Mouse (Mus musculus) ES-E14 (cell line): ENCODE results near the gene Sgk2.

ENCODE experiments used
- CHD2 ChIP-seq: IDR thresholded peaks from 2 replicates; pipeline ENCODE4 v1.6.1; 2014; ENCODE audit warnings: mild to moderate bottlenecking, low read depth, low read length, inconsistent platforms
- HCFC1 ChIP-seq: IDR thresholded peaks from 2 replicates; pipeline ENCODE4 v1.6.1; 2012; ENCODE audit warnings: low read length, inconsistent platforms, borderline replicate concordance; ENCODE audit not compliant: insufficient read depth
- MAFK ChIP-seq: IDR thresholded peaks from 2 replicates; pipeline ENCODE4 v1.6.1; 2014; ENCODE audit warnings: mild to moderate bottlenecking, low read depth, low read length, inconsistent platforms; ENCODE audit not compliant: insufficient read depth
- ZC3H11A ChIP-seq: IDR thresholded peaks from 2 replicates; pipeline ENCODE4 v1.6.1; 2012; ENCODE audit warnings: low read depth, mild to moderate bottlenecking, inconsistent platforms, low read length, borderline replicate concordance
- ZNF384 ChIP-seq: IDR thresholded peaks from 2 replicates; pipeline ENCODE4 v1.6.1; 2012; ENCODE audit warnings: low read depth, low read length, inconsistent platforms

- TF ChIP-seq CHD2 (no peak), MAFK (no peak), HCFC1 (no peak), ZNF384 (no peak), ZC3H11A (no peak)
Observed at GRCm38 (mm10) chr2:162970896-162971295, 16.2 kb upstream of the Sgk2 start.
